Mouse (Mus musculus): Measurements from ENCODE around the gene Klra3.

DNA sequence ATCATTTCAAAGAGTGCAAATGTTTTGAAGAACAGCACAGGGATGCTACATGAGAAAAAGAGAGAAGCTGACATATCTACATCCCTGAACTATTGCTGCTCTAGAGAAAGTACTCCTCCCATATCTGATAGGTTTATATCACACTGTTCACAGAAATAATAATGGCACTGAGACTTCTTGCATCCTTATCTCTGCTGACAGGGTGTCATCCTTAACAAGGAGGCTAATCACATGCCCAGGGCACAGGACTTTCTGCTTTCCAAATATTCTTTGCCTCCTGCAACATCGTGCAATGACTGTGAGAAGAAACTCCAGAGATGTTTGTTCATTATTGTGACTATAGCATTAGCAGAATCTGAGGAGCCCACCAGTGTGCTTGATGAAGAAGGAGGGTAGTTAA lies 48.4 kb upstream of the Klra3 start:
- no peak for TF ChIP-seq CTCF (IDR thresholded peaks at IDR 0.05)
- TF ChIP-seq POLR2A (IDR thresholded peaks at IDR 0.05; ENCODE audit: insufficient read depth, low read depth, low read length): no peak
- no peak for TF ChIP-seq EP300 (IDR thresholded peaks at IDR 0.05; ENCODE audit: insufficient read depth, low read depth, low read length)
